Mouse (Mus musculus) kidney, embryonic 16.5 days (tissue): ENCODE data around the gene Prr14. TPM values are rescaled to one million over a fixed set of nuclear protein-coding genes. Genes with fewer than 3 reads are reported as not detected.
A peak's percentile ranks its signal among the peaks of the same experiment; 100 is the strongest.
"Not testable (repeated sequence)": the region's sequence is repeated elsewhere in the genome, so short reads cannot be mapped to it uniquely, and the experiment has no call there.

Source experiments
- ATAC-seq: fragments of 200-750 bp; cut with Nextera tagmentation; 2 replicates; pipeline ENCODE4 v1.8.0; 2017; ENCODE audit warnings: moderate TSS enrichment; ENCODE audit not compliant: low FRiP score, low TSS enrichment
- H3K27ac ChIP-seq: fragments of 300-500 bp; sonication (generic); 2 replicates; pipeline ENCODE4 v1.5.1; 2014; ENCODE audit warnings: low read length
- H3K27me3 ChIP-seq: fragments of 300-500 bp; sonication (generic); 2 replicates; pipeline ENCODE4 v1.6.1; 2014; ENCODE audit warnings: low read length, control low read depth, mixed read lengths; ENCODE audit not compliant: insufficient read depth
- H3K36me3 ChIP-seq: fragments of 300-500 bp; sonication (generic); 2 replicates; pipeline ENCODE4 v1.6.1; 2014; ENCODE audit warnings: low read length, control low read depth, mixed read lengths; ENCODE audit not compliant: insufficient read depth
- H3K4me1 ChIP-seq: fragments of 300-500 bp; sonication (generic); 2 replicates; pipeline ENCODE4 v1.6.1; 2014; ENCODE audit warnings: low read length, control low read depth, mixed read lengths; ENCODE audit not compliant: insufficient read depth
- H3K4me2 ChIP-seq: fragments of 300-500 bp; sonication (generic); replicated peaks from 2 replicates; pipeline ENCODE4 v1.6.1; 2014; ENCODE audit warnings: low read depth, low read length
- H3K4me3 ChIP-seq: fragments of 300-500 bp; sonication (generic); 2 replicates; pipeline ENCODE4 v1.5.1; 2014; ENCODE audit warnings: mild to moderate bottlenecking, low read length
- H3K9ac ChIP-seq: fragments of 300-500 bp; sonication (generic); replicated peaks from 2 replicates; pipeline ENCODE4 v1.6.1; 2014; ENCODE audit warnings: low read length
- H3K9me3 ChIP-seq: fragments of 300-500 bp; sonication (generic); 2 replicates; pipeline ENCODE4 v1.6.1; 2016; ENCODE audit warnings: low read length, control low read depth
- WGBS: fragments of 180-500 bp; shearing (Covaris S2); extraction: QIAGEN DNeasy Blood & Tissue Kit; methylation state at CpG from one replicate; pipeline ENCODE4 v1.1.7; 2014; 5-methylcytosine and 5-hydroxymethylcytosine counted together
- polyA plus RNA-seq: library from polyadenylated mRNA; unstranded; fragments of >200 nt; fragmentation: Nextera tagmentation; extraction: Ambion mirVana; gene quantifications from 2 replicates; pipeline ENCODE4 v1.2.1, GENCODE M21; 2015

The Prr14 gene
- polyA plus RNA-seq, 1 experiment from 2014 or later: 41.9 TPM

DNA sequence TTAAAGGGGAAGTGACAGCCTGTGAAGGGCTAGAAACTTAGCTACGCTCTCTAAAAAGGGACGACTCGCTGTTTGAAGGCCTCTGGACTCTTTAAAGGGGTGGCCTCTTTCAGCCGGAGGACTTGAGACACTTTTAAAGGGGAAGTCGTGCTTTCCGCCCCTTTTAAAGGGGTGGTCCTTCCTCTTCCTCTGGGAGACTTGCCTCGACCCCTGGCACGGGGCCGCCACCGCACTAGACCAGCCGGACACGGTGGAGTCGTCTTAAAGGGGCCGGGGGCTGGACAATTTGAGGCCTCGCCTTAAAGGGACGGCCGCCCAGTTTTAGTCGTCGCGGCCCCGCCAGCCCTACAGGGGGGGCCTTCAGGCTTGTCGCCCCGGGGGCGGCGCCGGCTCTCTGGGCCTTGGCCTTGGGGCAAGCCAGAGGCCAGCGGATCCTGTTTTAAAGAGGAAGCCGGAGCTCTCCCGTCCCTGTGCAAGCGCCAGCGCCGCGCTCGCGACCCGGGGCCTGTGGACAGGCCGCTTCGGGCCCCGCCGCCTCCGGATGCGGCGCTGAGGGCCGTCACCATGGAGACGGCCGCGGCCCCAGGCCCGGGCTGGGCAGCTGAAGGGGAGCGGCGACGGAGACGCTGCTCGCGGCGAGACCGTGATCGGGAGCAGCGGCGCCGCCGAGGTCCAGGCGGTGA, 19.4 kb downstream of the Prr14 start, which contains the start of gene Fbrs:
Gene Fbrs (plus strand): TSS at position 565 of the 683 bp plus-strand sequence.
- H3K4me3 ChIP-seq: peak within 1 kb of the TSS; percentile 92
- peak within 1 kb of the TSS; percentile 94 for H3K9ac ChIP-seq
- no peaks in the 10 kb centered on the region for H3K27me3 ChIP-seq
- peaks cover 41% of the 10 kb centered on the region for H3K36me3 ChIP-seq
- H3K4me1 ChIP-seq: peaks cover 16% of the 10 kb centered on the region
- peak within 1 kb of the TSS; percentile 98 for H3K27ac ChIP-seq
- ATAC-seq: peak; percentile 89
- under 1% methylated on average over 57 of the region's 62 CpGs for WGBS
- peak within 1 kb of the TSS; percentile 76 for H3K4me2 ChIP-seq
- no peaks in the 10 kb centered on the region for H3K9me3 ChIP-seq

DNA sequence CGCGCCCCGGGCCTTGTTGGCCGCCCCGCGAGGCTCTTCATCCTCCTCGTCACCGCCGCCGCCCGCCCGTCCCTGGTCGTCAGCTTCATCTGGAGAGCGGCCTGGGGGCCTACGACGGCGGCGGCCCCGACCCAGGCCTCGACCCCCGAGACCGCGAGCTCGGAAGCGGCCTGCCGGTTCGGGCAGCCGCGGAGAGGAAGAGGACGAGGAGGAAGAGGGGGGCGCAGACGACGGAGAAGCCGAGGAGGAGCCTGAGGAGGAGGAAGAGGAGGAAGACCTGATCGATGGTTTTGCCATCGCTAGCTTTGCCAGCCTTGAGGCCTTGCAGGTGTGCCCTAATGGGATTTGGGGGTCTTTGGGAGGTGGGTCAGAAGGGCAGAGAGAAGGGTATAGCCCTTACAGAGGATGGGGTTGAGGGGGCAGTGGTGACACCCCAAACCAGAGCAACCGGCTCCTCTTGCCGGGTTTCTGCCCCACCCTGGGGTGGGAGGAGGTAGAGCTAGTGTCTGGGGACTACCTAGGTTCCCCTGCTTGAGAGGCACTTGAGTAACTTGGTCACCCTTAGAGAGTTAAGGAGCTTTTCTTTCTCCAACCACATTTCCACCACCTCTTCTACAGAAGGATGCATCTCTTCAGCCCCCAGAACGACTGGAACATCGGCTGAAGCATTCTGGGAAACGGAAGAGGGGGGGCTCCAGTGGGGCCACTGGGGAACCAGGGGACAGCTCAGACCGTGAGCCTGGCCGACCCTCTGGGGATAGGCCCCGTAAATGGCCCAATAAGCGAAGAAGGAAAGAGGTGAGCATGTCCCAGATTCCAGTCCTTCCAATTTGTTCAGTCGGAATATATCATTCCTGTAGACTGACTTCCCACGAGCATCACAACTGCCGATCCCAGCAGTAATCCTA, 20.2 kb downstream of the Prr14 start:
- Histone ChIP-seq H3K27me3 (no peaks in the 10 kb centered on the region), H3K27ac (peak overlapping the region; percentile 98), H3K4me2 (peak overlapping the region; percentile 76), H3K9ac (peak overlapping the region; percentile 94), H3K9me3 (no peaks in the 10 kb centered on the region), H3K36me3 (peaks cover 33% of the 10 kb centered on the region), H3K4me1 (peaks cover 16% of the 10 kb centered on the region), H3K4me3 (peak overlapping the region; percentile 92)
- ATAC-seq: no peak
- WGBS: 3% methylated on average over 48 of the region's 48 CpGs

DNA sequence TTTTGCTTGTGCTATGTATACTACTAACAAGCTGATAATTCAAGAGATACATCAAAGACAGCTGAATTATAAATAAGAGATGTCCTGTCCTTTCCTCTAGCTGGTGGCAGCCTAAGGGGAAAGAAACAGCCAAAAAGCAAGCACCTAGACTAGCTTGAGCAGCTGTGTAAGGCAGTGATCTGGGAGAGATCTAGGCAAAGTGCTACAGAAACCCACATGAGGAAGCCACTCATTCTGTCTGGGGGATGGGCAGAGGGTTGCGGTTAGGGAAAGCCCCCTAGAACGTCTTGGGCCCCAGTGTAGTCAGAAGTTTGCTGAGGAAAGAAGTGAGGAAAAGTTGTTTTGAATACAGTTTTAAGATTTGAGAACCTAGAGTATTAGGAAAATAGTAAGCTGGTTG, 20.9 kb downstream of the Prr14 start:
- H3K4me3 ChIP-seq: peak overlapping the region; percentile 92
- no peaks in the 10 kb centered on the region for H3K27me3 ChIP-seq
- H3K36me3 ChIP-seq: peaks cover 33% of the 10 kb centered on the region
- H3K4me1 ChIP-seq: peaks cover 16% of the 10 kb centered on the region
- 61% methylated on average over 2 of the region's 2 CpGs for WGBS
- no peak for ATAC-seq
- H3K9me3 ChIP-seq: no peaks in the 10 kb centered on the region
- H3K4me2 ChIP-seq: peak overlapping the region; percentile 76
- H3K27ac ChIP-seq: peak overlapping the region; percentile 98; the same call in 1 of the 2 replicates
- H3K9ac ChIP-seq: peak overlapping the region; percentile 94

DNA sequence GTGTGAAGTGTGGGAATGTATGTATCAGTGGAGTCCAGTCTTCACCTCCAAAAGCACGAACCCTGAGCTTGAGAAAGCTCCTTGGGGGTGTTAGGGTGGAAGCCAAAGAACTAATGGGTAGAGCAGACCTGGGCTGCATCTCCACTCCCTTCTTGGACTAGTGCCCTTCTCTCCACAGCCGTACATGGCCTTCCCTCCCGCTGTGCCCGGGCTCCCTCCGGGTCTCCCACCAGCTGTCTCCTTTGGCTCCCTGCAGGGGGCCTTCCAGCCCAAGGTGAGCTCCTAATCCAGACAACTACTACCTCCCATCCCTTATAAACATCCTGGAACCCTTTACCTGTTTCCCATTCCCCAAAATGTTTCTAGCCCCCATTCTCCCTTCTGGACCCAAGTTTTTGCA, 26.0 kb downstream of the Prr14 start:
- H3K9ac ChIP-seq: no peak overlapping the region
- ATAC-seq: no peak
- WGBS: 83% methylated on average over 5 of the region's 5 CpGs
- no peak overlapping the region for H3K4me2 ChIP-seq
- no peak overlapping the region for H3K27ac ChIP-seq
- no peaks in the 10 kb centered on the region for H3K27me3 ChIP-seq
- peaks cover 6% of the 10 kb centered on the region for H3K4me1 ChIP-seq
- no peak overlapping the region for H3K4me3 ChIP-seq
- H3K36me3 ChIP-seq: peaks cover 60% of the 10 kb centered on the region
- no peaks in the 10 kb centered on the region for H3K9me3 ChIP-seq

DNA sequence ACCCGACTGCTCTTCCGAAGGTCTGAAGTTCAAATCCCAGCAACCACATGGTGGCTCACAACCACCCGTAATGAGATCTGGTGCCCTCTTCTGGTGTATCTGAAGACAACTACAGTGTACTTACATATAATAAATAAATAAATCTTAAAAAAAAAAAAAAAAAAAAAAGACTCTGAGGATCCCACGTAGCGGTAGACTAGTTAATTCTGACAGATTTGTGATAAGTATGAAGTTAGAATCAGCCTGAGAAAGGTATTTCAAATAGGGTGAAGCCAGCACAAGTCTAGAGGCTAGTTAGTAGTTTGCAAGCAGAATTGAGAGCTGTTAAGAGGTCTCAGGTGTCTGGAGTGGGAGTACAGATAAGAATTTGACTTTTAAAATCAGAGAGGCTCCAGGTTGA, 29.0 kb downstream of the Prr14 start:
- 93% methylated on average over 4 of the region's 5 CpGs for WGBS
- not testable (repeated sequence) for H3K4me3 ChIP-seq, H3K27me3 ChIP-seq, ATAC-seq, H3K9me3 ChIP-seq, H3K27ac ChIP-seq, H3K9ac ChIP-seq, H3K4me2 ChIP-seq, H3K4me1 ChIP-seq
- H3K36me3 ChIP-seq: peaks cover 60% of the 10 kb centered on the region

DNA sequence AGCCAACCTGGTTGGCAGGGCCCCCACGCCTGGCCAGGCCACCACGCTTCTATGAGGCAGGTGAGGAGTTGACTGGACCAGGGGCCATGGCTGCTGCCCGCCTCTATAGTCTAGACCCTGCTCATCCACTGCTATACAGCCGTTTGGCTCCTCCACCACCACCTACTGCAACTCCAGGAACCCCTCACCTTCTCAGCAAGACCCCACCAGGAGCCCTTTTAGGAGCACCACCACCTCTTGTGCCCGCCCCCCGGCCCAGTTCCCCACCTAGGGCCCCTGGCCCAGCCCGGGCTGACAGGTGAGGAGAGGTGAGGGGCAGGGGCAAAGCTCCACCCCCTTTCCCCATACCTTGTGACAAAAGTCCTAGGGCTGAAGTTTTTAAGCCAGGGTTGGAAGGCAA, 30.6 kb downstream of the Prr14 start:
- peaks cover 55% of the 10 kb centered on the region for H3K36me3 ChIP-seq
- no peak overlapping the region for H3K4me2 ChIP-seq
- H3K9me3 ChIP-seq: no peaks in the 10 kb centered on the region
- no peaks in the 10 kb centered on the region for H3K27me3 ChIP-seq
- H3K9ac ChIP-seq: no peak overlapping the region
- H3K27ac ChIP-seq: no peak overlapping the region
- 91% methylated on average over 7 of the region's 7 CpGs for WGBS
- H3K4me3 ChIP-seq: no peak overlapping the region
- no peak for ATAC-seq
- H3K4me1 ChIP-seq: no peaks in the 10 kb centered on the region

DNA sequence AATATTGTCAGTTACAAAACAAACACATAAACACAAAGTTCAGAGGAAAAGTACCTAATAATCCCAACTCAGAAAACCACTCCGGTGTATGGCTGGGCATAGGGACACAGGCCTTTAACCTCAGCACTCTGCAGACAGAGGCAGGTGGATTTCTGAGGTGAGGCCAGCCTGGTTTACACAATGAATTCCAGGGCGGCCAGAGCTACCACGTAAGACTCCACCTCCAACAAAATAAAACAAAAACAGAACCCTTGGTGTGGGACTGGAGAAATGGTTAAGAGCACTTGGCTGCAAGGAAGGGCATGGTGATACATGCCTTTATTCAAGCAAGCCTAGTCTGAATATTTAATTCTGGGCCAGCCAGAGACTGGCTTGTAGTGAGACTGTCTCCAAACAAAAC, 32.4 kb downstream of the Prr14 start:
- H3K27me3 ChIP-seq: no peaks in the 10 kb centered on the region
- H3K4me3 ChIP-seq: no peak overlapping the region
- no peaks in the 10 kb centered on the region for H3K9me3 ChIP-seq
- no peak overlapping the region for H3K9ac ChIP-seq
- peaks cover 45% of the 10 kb centered on the region for H3K36me3 ChIP-seq
- H3K27ac ChIP-seq: no peak overlapping the region
- no peak overlapping the region for H3K4me2 ChIP-seq
- 86% methylated on average over 3 of the region's 3 CpGs for WGBS
- ATAC-seq: no peak
- H3K4me1 ChIP-seq: no peaks in the 10 kb centered on the region

DNA sequence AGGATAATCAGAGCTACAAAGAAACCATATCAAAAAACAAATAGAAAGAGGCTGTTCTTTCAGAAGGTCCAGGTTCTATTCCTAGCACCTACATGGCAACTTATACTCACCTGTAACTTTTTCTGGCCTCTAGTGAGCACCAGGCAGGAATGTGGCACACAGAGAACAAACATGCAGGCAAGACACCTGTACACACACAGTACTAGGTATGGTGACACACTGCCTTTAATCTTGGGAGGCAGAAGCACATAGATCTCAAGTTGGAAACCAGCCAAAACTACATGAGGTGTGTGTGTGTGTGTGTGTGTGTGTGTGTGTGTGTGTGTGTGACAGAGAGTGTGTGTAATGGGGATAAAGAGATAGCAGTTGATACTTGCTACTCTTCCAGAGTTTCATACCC, 35.2 kb downstream of the Prr14 start:
- Histone ChIP-seq H3K9me3 (no peaks in the 10 kb centered on the region), H3K36me3 (peaks cover 20% of the 10 kb centered on the region), H3K27ac (no peak overlapping the region), H3K9ac (no peak overlapping the region), H3K27me3 (no peaks in the 10 kb centered on the region), H3K4me1 (no peaks in the 10 kb centered on the region), H3K4me2 (no peak overlapping the region), H3K4me3 (no peak overlapping the region)
- no peak for ATAC-seq

DNA sequence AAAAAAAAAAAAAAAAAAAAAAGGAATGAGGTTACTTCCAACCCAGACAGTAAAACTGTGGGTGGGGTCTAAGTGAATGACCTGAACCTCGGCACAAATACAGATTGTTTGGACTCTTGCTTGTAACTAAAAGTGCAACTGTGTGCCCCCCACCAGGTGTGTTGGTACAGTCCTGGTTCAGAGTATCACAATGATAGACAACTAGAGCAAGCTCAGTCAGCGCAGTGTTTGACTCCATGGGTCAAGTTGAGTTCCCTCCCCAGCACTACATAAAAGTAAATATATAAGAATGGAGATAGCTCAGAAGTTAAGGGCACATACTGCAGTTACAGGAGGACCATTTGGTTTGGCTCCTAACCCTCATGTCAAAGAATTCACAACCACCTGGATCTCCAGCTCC, 38.0 kb downstream of the Prr14 start:
- H3K27me3 ChIP-seq: no peaks in the 10 kb centered on the region
- no peak overlapping the region for H3K4me3 ChIP-seq

DNA sequence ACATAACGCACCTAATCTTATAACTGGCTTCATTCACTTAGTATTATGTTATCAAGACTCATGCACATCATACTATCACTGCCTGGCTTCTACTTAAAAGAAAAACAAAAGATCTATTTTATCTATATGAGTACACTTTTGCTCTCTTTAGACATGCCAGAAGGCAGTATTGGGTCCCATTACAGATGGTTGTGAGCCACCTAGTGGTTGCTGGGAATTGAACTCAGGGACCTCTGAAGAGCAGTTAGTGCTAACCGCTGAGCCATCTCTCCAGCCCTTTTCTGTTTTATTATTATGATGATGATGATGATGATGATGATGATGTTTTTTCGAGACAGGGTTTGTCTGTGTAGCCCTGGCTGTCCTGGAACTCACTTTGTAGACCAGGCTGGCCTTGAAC, 39.0 kb downstream of the Prr14 start:
- no peak overlapping the region for H3K4me3 ChIP-seq
- ATAC-seq: no peak
- no peak overlapping the region for H3K9ac ChIP-seq
- H3K4me1 ChIP-seq: no peaks in the 10 kb centered on the region
- no peaks in the 10 kb centered on the region for H3K36me3 ChIP-seq
- no peak overlapping the region for H3K4me2 ChIP-seq
- H3K9me3 ChIP-seq: no peaks in the 10 kb centered on the region
- H3K27me3 ChIP-seq: no peaks in the 10 kb centered on the region
- WGBS: 43% methylated on average over 3 of the region's 3 CpGs
- no peak overlapping the region for H3K27ac ChIP-seq

More for the DNA sequence above, 38.0 kb downstream of the Prr14 start:
- Histone ChIP-seq H3K4me1 (no peaks in the 10 kb centered on the region), H3K27ac (no peak overlapping the region), H3K36me3 (0 out of 2 replicates have a peak, but pooled peaks cover 2% of the 10 kb centered on the region), H3K9me3 (no peaks in the 10 kb centered on the region), H3K9ac (no peak overlapping the region), H3K4me2 (no peak overlapping the region)
- whole genome bisulfite sequencing: 75% methylated on average over 2 of the region's 2 CpGs
- no peak for ATAC-seq
